Mouse (Mus musculus): ENCODE results near the gene Pex10.

- no peak for TF ChIP-seq GATA1 (IDR thresholded peaks at IDR 0.05; ENCODE audit: low read length)
- TF ChIP-seq TAL1 (IDR thresholded peaks at IDR 0.05; ENCODE audit: low read length), result no peak
Measured at GRCm38 (mm10) chr4:155018601-155019335, 48.0 kb upstream of the Pex10 start.

Data from erythroblast, embryonic 14.5 days (primary cell).